Mouse (Mus musculus): ENCODE results near the gene Rab36.

Gene Rab36

DNA sequence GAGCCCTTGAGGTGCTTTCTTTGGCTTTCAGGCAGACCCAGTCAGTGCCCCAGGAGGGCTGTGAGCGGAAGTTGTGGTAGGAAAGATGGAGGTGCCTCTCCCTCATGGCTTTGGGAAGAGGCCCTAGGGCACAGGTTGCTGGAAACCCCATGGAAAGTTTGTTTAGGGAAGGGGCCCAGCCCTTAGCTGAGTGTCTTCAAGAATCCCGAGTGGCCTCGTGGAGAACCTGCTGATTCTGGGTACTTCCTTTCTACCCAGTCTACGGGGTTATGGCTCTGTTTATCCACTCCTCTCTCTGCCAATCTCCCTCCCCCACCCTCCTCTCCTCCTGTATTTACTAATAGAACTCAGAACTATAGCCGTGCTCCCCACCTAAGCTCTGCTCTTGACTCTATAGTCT lies 38.8 kb downstream of the Rab36 start:
- DNase-seq, result no peak

DNA sequence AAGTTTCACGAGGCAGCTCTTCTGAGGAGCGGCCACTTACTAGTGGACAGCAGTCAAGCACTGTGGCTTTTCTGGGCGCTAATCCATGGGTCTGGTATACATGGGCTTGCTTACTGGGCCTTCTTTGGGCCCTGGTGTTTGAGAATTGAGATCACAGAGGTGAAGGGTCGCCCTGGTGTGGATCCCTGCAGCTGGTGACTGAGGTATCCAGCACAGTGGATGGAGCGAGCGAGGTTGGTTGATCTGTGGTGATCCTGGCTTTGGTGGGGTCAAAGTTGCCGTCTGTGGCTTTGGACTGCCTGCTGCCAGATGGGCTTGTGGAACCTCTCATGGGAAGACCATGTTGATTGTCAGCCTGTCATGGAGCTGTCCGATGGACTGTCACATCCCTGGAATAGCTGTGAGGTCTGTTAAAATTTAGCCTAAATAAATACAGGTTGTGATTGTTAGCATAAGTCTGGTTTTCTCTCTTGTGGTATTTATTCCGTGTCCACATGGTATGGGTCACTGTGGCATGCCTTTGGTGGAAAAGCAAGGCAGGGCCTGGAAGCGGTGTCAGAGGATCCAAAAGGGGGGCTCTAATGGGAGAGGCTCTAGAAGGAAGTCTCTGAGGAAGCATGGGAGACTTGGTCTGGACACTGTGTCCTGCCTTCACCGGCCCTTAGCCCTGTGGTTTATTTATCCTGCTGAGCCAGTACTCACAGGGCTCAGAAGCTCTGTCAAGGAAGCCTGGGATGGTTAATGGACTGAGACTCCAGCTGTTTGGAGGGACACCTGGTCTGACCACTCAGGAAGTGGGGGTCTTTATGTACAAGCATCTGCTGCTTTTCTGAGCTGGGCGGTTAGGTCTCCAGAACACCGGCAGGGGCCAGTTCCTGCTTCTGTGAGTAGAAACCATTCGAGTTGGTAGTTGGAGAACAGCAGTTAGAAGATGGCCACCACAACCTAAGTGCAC lies 41.6 kb downstream of the Rab36 start:
- no peak for DNase-seq

DNA sequence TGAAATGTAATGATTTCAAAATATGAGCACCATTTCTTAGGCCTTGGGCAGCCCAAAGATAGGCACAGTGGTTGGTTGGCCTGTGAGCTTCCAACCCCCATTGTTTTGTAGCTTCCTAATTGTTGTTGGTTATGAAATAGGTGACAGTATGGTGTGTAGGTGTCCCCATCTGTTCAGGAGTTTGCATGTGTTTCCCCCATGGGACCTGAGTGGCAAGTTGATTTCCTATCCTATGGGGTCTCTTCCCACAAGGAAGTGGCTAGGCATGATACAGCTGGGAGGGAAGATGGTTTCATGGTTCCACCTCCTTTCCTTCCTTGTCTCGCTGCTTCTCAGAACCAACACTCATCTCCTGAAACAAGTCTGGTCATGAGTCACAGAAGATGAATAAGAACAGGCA lies 48.5 kb downstream of the Rab36 start:
- no peak for DNase-seq

DNA sequence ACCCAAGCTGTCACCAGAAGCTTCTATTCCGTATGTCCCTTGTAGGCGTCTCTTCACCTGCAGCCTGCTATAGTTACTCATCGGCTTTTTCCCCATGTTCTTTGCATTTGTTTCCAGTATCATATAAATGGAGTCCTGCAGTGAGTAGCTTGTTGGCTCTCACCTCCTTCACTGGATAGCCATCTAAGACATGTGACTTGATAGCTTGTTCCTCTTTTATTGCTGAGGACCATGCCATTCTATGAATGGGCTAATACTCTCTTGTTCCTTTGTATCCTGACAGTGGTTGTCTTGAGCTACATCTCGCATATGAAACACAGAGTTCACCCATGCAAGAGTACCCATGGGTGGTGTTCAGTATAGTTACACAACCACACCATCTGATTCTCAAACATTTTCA lies 51.6 kb downstream of the Rab36 start:
- DNase-seq, result no peak

DNA sequence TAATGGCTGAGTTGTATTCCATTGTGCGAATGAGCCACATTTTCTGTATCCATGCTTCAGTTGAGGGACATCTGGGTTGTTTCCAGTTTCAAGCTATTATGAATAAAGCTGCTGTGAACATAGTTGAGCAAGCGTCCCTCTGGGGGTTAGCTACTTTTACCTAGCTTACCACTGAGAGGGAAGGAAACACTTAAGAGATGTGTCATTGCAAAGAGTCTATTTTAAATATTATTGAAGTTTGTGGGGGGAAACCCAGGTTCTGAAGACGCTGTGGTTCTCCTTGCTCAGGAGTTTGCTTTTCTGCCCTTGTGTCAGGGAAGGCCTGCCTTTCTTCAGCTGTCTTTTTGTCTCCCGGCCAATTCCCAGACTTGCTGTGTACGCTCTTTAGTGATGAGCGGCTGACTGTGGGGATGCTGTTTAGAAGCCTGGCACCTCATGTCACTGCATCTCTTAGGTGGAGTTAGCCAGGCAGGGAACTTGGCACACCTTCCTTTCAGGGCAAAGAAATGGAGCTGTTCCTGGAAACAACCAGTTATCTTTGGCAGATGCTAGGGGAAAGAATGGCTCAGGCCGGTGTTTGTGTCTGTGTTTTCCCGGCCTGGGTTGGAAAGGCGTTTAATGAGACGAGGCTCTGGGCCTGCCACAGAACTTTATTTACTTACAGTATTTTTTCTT lies 54.8 kb downstream of the Rab36 start:
- no peak for DNase-seq

DNA sequence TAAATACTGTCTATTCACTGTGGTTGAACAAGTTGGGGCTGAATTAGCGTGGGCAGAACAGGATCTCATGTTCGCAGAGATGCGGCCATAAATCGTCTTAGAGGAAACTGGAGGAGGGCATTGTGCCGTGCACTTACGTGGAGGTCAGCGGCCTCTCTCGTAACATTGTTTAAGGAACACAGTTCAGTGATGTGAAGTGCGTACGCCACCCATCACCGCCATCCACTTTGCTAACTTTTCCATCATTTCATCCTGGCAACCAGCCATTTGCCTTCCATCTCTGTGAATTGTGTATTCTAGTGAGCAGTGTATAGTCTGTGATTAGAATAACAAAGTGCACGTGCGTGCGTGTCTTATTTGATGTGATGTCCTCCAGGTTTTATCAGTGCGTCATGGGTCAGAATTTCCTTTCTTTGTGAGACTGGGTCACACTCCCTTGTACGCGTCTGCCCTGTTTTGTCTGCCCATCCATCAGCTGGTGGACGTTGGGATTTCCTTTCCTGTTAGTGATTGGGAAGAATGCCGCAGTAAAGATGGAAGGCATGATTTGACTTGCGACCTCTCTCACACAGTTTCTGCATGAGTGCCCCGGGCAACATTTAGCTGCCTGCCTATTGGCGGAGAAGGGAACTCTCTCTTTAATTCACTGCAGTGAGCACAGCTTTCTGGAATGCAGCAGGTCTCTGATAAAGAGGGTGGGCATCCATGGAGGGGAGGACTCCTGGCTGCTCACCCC lies 56.6 kb downstream of the Rab36 start:
- no peak for DNase-seq

DNA sequence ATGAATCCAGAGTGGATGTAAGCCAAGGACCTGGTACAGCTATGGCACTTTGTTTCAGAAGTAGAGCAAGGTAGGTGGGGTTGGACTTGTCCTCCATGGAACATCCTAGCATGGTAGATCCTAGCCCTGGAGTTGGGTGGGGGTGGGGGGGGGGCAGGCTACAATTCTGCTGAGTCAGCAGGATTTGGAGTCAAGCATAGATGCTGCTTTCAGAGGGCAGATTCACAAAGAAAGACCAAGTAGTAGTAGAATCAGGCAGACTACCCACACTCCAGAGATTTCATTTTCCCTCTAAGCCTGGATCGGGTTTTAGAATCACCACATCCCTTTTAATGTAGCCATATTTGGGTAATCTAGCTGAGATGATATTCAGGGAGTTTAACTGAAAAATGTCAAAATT lies 57.5 kb downstream of the Rab36 start:
- DNase-seq, result no peak

DNA sequence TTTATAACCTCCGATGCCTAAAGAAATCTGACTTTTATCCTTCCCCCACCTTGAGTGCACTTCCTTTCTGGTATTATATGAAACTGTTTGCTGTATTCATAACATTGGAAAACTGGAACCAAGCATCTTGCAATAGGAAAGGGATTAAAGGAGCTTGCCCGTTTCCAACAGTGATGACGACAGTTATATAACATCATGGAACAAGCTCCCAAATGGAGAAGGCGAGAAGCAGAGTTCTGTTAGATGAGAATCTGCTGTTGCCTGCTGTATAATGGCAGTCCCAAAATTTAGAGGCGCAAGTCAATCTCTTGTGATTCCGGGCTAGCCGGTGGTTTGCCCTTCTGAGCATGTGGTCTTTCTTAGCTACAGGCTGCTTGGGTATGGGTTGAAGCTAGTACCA lies 58.4 kb downstream of the Rab36 start:
- no peak for DNase-seq

DNA sequence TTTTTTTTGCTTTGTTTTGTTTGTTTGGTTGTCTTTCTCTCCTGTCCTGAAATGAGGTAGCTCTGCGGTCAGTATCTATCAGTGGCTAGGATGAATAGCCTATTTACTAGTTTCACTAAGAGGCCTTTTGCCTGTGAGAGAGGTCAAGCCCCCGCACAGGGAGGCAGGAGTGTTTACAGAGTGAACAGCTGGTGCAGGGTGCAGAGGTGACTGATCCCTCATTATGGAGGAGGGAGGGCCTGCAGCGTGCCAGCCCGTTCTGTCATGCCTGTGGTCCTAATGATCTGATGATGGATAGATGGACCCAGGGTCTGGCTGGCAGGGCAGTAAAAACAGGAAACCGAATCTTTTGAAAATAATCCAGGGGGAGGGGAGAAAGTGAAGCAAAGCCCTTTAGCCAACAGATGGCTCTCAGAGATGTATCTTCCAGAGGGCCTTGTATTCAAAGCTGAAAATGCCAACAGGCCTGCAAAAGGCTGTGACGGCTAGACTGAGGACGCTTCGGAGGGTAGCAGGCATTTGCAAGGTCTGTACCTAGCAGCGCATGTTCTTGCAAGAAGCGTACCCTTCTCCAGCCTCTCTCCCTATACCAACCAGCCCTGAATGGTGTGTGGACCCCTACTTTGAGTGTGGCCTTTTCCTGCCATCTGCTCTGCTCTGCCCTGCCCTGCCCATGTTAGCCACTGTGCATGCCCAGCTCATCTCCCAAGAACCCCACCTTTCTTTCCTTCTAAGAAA lies 61.8 kb downstream of the Rab36 start:
- no peak for DNase-seq

DNA sequence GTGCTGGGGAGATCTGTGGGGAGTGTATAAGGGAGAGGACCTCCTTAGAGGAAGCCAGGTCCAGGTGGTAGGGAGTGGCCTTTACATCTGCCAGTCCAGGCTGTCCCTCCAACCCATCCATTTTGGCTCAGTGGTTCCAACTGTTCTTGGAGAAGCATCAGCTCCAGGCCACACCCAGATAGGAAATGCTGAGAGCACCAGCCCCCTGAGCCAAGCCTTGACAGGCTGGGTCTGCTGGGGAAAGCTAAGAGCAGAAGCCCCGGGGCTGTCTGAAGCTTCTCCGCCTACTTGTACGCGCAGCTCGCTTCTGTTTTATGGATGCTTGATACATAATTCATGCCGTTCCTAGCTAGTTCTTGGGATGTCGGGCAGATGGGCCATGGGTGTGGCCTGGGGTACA lies 63.4 kb downstream of the Rab36 start:
- no peak for DNase-seq

DNA sequence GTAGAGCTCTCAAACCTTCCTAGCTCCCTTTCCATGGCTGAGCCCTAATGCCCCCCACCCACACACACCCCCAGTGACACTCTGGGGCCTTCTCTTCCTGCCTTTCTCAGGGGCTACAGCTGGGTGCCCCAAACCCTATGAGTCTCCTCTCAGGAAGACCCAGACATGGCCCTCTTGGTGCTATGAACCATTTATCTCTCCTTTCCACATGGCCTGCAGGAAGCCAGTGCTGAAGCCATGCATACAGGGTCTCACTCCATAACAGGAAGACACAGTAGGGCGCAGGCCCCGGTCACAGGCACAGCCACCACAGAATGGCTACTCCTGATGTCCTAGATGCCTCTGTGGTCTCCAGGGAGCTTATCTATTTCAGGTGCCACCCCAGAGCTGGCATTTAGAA lies 66.6 kb downstream of the Rab36 start:
- DNase-seq, result no peak

All from right cerebral cortex, postnatal 25 days (tissue).